Mouse (Mus musculus): ENCODE results near the gene Tmem245. TPM values are rescaled to one million over a fixed set of nuclear protein-coding genes. Genes with fewer than 3 reads are reported as not detected.

Tmem245 gene
- polyA plus RNA-seq, 1 experiment: 11.0 TPM

- H3K4me3 ChIP-seq (ENCODE audit: insufficient read depth, low read length): no peak overlapping the region
- H3K27ac ChIP-seq (ENCODE audit: insufficient read depth, low read depth, low read length): no peak overlapping the region
- no peak for TF ChIP-seq CTCF (IDR thresholded peaks at IDR 0.05; ENCODE audit: low read depth, low read length)
- no peak for TF ChIP-seq POLR2A (IDR thresholded peaks at IDR 0.05; ENCODE audit: borderline replicate concordance, low read depth, low read length)
- peaks cover 2% of the 10 kb centered on the region; the same call in 1 of the 2 replicates for H3K4me1 ChIP-seq (ENCODE audit: control insufficient read depth, insufficient read depth, low read length)
These were observed 115.2 kb downstream of the Tmem245 start for GRCm38 (mm10) chr4:56831998-56832397.

- H3K4me3 ChIP-seq (ENCODE audit: insufficient read depth, low read length): no peak overlapping the region
- no peak for TF ChIP-seq POLR2A (IDR thresholded peaks at IDR 0.05; ENCODE audit: borderline replicate concordance, low read depth, low read length)
- peaks cover 2% of the 10 kb centered on the region; the same call in 1 of the 2 replicates for H3K4me1 ChIP-seq (ENCODE audit: control insufficient read depth, insufficient read depth, low read length)
- H3K27ac ChIP-seq (ENCODE audit: insufficient read depth, low read depth, low read length): no peak overlapping the region
These were observed 116.1 kb downstream of the Tmem245 start for GRCm38 (mm10) chr4:56831013-56831609.

GRCm38 (mm10) chr4:56829511-56829921 lies 117.7 kb downstream of the Tmem245 start:
- TF ChIP-seq POLR2A (IDR thresholded peaks at IDR 0.05; ENCODE audit: borderline replicate concordance, low read depth, low read length) (no peak), CTCF (IDR thresholded peaks at IDR 0.05; ENCODE audit: low read depth, low read length) (no peak)
- no peak overlapping the region for H3K27ac ChIP-seq (ENCODE audit: insufficient read depth, low read depth, low read length)
- H3K4me1 ChIP-seq (ENCODE audit: control insufficient read depth, insufficient read depth, low read length): peaks cover 2% of the 10 kb centered on the region; the same call in 1 of the 2 replicates
- H3K4me3 ChIP-seq (ENCODE audit: insufficient read depth, low read length): no peak overlapping the region

GRCm38 (mm10) chr4:56828932-56829331 lies 118.3 kb downstream of the Tmem245 start:
- no peak overlapping the region for H3K27ac ChIP-seq (ENCODE audit: insufficient read depth, low read depth, low read length)
- H3K4me3 ChIP-seq (ENCODE audit: insufficient read depth, low read length): no peak overlapping the region
- TF ChIP-seq POLR2A (IDR thresholded peaks at IDR 0.05; ENCODE audit: borderline replicate concordance, low read depth, low read length) (no peak), CTCF (IDR thresholded peaks at IDR 0.05; ENCODE audit: low read depth, low read length) (no peak)
- H3K4me1 ChIP-seq (ENCODE audit: control insufficient read depth, insufficient read depth, low read length): peaks cover 2% of the 10 kb centered on the region; the same call in 1 of the 2 replicates

GRCm38 (mm10) chr4:56824231-56824630 lies 123.0 kb downstream of the Tmem245 start:
- Histone ChIP-seq H3K4me1 (ENCODE audit: control insufficient read depth, insufficient read depth, low read length) (no peaks in the 10 kb centered on the region), H3K4me3 (ENCODE audit: insufficient read depth, low read length) (no peak overlapping the region), H3K27ac (ENCODE audit: insufficient read depth, low read depth, low read length) (no peak overlapping the region)
- TF ChIP-seq CTCF (IDR thresholded peaks at IDR 0.05; ENCODE audit: low read depth, low read length): no peak
- no peak for TF ChIP-seq POLR2A (IDR thresholded peaks at IDR 0.05; ENCODE audit: borderline replicate concordance, low read depth, low read length)

GRCm38 (mm10) chr4:56820017-56820550 lies 127.2 kb downstream of the Tmem245 start:
- TF ChIP-seq POLR2A (IDR thresholded peaks at IDR 0.05; ENCODE audit: borderline replicate concordance, low read depth, low read length): no peak
- TF ChIP-seq CTCF (IDR thresholded peaks at IDR 0.05; ENCODE audit: low read depth, low read length): 0 out of 2 replicates have a peak, but pooled peaks have one; percentile 20
- H3K27ac ChIP-seq (ENCODE audit: insufficient read depth, low read depth, low read length): no peak overlapping the region

More at GRCm38 (mm10) chr4:56820017-56820550, 127.2 kb downstream of the Tmem245 start:
- Histone ChIP-seq H3K4me1 (ENCODE audit: control insufficient read depth, insufficient read depth, low read length) (no peaks in the 10 kb centered on the region), H3K4me3 (ENCODE audit: insufficient read depth, low read length) (no peak overlapping the region)

Other genes starting within 250 kb of the Tmem245 start
- not detected in 2 replicates for gene Gm26657, start 207.4 kb downstream of the Tmem245 start, polyA plus RNA-seq (2012; ENCODE audit: insufficient read depth, insufficient read length, missing spikeins)
- 0.56 TPM in 1 of 2 replicates, not detected in the other for gene Actl7b, start 206.0 kb downstream of the Tmem245 start, polyA plus RNA-seq (2012; ENCODE audit: insufficient read depth, insufficient read length, missing spikeins)
- not detected in 2 replicates for gene Actl7a, start 204.0 kb downstream of the Tmem245 start, polyA plus RNA-seq (2012; ENCODE audit: insufficient read depth, insufficient read length, missing spikeins)
- 17.3 and 28.7 TPM in 2 replicates for gene Elp1, start 145.1 kb downstream of the Tmem245 start, polyA plus RNA-seq (2012; ENCODE audit: insufficient read depth, insufficient read length, missing spikeins)
- gene Fam206a, start 145.1 kb downstream of the Tmem245 start, polyA plus RNA-seq (2012; ENCODE audit: insufficient read depth, insufficient read length, missing spikeins): 6.8 and 7.3 TPM in 2 replicates
- gene Ctnnal1, start 82.2 kb downstream of the Tmem245 start, polyA plus RNA-seq (2012; ENCODE audit: insufficient read depth, insufficient read length, missing spikeins): 1.3 and 1.4 TPM in 2 replicates
- not detected in 2 replicates for gene Frrs1l, start 43.0 kb upstream of the Tmem245 start, polyA plus RNA-seq (2012; ENCODE audit: insufficient read depth, insufficient read length, missing spikeins)
- gene Epb41l4b, start 196.0 kb upstream of the Tmem245 start, polyA plus RNA-seq (2012; ENCODE audit: insufficient read depth, insufficient read length, missing spikeins): not detected in 2 replicates